Mouse (Mus musculus) small intestine, adult 2 months (tissue): Measurements from ENCODE around the gene Kng1. TPM values are rescaled to one million over a fixed set of nuclear protein-coding genes. Genes with fewer than 3 reads are reported as not detected.
"Not testable (repeated sequence)": the region's sequence is repeated elsewhere in the genome, so short reads cannot be mapped to it uniquely, and the experiment has no call there.

Experiments used
- H3K27ac ChIP-seq: fragments of 200-500 bp; 2 replicates; pipeline ENCODE4 v1.5.1; 2012; ENCODE audit warnings: low read depth, low read length, control low read depth, inconsistent platforms; ENCODE audit not compliant: insufficient read depth
- H3K27me3 ChIP-seq: fragments of 200-500 bp; 2 replicates; pipeline ENCODE4 v1.6.1; 2012; ENCODE audit warnings: mild to moderate bottlenecking, moderate library complexity, low read length, inconsistent platforms; ENCODE audit not compliant: control insufficient read depth, insufficient read depth
- H3K36me3 ChIP-seq: fragments of 200-500 bp; 2 replicates; pipeline ENCODE4 v1.6.1; 2012; ENCODE audit warnings: mild to moderate bottlenecking, low read length, control low read depth, inconsistent platforms; ENCODE audit not compliant: control insufficient read depth, insufficient read depth
- H3K4me1 ChIP-seq: fragments of 200-500 bp; 2 replicates; pipeline ENCODE4 v1.6.1; 2012; ENCODE audit warnings: low read length, inconsistent platforms, mixed read lengths; ENCODE audit not compliant: control insufficient read depth, insufficient read depth, insufficient read length
- H3K4me3 ChIP-seq: fragments of 200-500 bp; 2 replicates; pipeline ENCODE4 v1.5.1; 2012; ENCODE audit warnings: low read depth, mild to moderate bottlenecking, control low read depth, inconsistent platforms, low read length, moderate library complexity
- CTCF ChIP-seq: fragments of 200-500 bp; IDR thresholded peaks from 2 replicates; pipeline ENCODE4 v1.5.1; 2012; ENCODE audit warnings: low read depth, mild to moderate bottlenecking, control low read depth, inconsistent platforms, low read length, moderate library complexity, mixed read lengths; ENCODE audit not compliant: insufficient replicate concordance, insufficient read length; ENCODE audit errors: extremely low read depth
- POLR2A ChIP-seq: fragments of 200-500 bp; IDR thresholded peaks from 2 replicates; pipeline ENCODE4 v1.6.1; 2012; ENCODE audit warnings: low read depth, mild to moderate bottlenecking, control low read depth, inconsistent platforms, low read length, moderate library complexity
- WGBS: fragments of 180-500 bp; shearing (Covaris S2); methylation state at CpG from one replicate; pipeline ENCODE4 v1.1.7; 2018; 5-methylcytosine and 5-hydroxymethylcytosine counted together
- polyA plus RNA-seq: library from polyadenylated mRNA; depleted of rRNA; stranded (reverse); fragments of >200 nt; gene quantifications from 2 replicates; pipeline ENCODE4 v1.2.3, GENCODE M21; 2012

Gene Kng1
- polyA plus RNA-seq, 1 experiment: not detected

DNA sequence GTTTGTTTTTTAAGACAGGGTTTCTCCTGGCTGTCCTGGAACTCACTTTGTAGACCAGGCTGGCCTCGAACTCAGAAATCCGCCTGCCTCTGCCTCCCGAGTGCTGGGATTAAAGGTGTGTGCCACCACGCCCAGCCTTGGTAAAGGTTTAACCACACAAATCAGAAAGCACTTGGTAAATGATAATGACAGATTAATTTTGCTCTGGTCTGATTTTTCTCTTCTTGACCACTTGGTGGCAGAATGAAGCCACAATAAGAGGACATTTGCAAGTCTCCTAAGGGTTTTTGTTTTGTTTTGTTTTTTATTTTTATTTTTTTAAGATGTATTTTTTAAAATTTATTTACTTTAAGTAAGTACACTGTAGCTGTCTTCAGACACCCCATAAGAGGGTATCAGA is 30.0 kb downstream of the Kng1 start:
- not testable (repeated sequence) for H3K4me1 ChIP-seq
- 22% methylated on average over 4 of the region's 4 CpGs for WGBS

DNA sequence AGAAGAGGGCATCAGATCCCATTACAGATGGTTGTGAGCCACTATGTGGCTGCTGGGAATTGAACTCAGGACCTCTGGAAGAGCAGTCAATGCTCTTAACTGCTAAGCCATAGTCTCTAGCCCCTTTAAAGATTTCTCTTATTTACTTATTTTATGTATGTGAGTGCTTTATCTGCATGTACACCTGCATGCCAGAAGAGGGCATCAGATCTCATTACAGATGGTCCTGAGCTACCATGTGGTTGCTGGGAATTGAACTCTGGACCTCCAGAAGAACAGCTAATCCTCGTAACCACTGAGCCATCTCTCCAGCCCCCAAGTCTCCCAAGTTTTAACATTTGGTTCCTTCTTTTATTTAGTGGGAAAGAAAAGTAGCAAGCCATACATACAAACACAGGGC is 30.8 kb downstream of the Kng1 start:
- H3K27ac ChIP-seq, H3K4me1 ChIP-seq, H3K27me3 ChIP-seq, H3K4me3 ChIP-seq, H3K36me3 ChIP-seq: not testable (repeated sequence)
- whole genome bisulfite sequencing: 81% methylated on average over 1 of the region's 1 CpGs

More for the DNA sequence above, 30.0 kb downstream of the Kng1 start:
- H3K27me3 ChIP-seq, H3K27ac ChIP-seq, H3K36me3 ChIP-seq, H3K4me3 ChIP-seq: not testable (repeated sequence)

DNA sequence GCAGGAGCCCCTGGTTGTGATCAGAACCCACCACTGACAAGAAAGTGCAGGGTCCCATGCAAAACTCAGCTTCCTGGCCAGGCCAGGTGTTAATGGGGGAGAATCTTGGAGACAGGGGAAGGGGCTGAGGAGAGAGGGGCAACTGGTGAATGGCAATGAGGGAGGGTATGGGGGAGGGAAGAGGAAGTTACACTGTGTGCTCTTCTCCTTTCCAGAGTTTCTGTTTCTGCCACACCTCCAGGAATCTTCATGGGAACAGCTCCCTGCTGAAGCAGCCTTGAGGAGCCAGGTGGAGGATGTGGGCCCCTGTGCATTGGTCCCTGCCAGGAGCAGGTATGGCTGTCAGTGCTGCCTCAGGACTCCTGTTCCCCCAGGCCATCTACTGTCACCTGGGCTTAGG is 33.7 kb downstream of the Kng1 start:
- H3K4me3 ChIP-seq, H3K4me1 ChIP-seq, H3K27ac ChIP-seq, H3K27me3 ChIP-seq, H3K36me3 ChIP-seq: not testable (repeated sequence)

DNA sequence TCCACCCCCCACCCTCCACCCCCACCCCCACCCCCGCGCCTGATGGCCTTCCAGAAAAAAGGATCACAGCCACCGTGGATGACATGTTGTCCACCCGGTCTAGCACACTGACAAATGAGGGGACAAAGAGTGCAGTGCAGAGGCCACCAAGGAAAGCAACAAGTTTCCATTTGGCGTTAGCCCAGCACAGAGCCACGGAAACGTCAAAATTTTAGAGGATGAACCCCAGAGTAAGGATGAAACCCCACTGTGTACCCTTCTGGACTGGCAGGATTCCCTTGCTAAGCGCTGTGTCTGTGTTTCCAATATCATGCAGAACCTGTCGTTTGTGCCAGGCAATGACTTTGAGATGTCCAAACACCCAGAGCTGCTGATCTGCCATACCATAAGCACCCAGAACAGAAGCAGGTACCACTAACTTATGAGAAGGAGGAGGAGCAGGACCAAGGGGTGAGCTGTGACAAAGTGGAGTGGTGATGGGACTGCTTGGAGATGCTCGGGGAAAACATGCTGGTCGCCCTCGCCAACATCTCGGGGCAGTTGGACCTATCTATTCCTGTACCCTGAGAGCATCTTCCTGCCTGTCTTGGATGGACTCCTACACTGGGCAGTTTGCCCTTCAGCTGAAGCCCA is 35.8 kb downstream of the Kng1 start:
- no peak for TF ChIP-seq CTCF
- no peak for TF ChIP-seq POLR2A
- Histone ChIP-seq H3K36me3 (no peaks in the 10 kb centered on the region), H3K4me3 (no peak overlapping the region), H3K27ac (no peak overlapping the region), H3K27me3 (no peaks in the 10 kb centered on the region), H3K4me1 (no peaks in the 10 kb centered on the region)
- 72% methylated on average over 13 of the region's 13 CpGs for WGBS

DNA sequence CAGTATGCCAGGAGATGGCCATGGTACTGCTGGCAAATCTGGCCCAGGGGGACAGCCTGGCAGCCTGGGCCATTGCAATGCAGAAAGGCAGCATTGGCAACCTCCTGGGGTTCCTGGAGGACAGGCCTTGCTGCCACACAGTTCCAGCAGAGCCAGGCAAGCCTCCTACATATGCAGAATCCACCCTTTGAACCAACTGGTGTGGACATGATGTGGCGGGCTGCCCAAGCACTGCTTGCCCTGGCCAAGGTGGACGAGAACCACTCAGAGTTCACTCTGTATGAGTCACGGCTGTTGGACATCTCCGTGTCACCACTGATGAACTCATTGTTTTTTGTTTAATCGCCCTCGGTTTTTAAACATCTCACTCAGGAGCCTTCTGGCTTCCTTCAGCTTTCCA is 36.5 kb downstream of the Kng1 start:
- no peaks in the 10 kb centered on the region for H3K36me3 ChIP-seq
- no peak for TF ChIP-seq CTCF
- no peak for TF ChIP-seq POLR2A
- H3K27ac ChIP-seq: no peak overlapping the region
- H3K27me3 ChIP-seq: no peaks in the 10 kb centered on the region
- 83% methylated on average over 6 of the region's 6 CpGs for WGBS
- H3K4me1 ChIP-seq: no peaks in the 10 kb centered on the region
- no peak overlapping the region for H3K4me3 ChIP-seq

DNA sequence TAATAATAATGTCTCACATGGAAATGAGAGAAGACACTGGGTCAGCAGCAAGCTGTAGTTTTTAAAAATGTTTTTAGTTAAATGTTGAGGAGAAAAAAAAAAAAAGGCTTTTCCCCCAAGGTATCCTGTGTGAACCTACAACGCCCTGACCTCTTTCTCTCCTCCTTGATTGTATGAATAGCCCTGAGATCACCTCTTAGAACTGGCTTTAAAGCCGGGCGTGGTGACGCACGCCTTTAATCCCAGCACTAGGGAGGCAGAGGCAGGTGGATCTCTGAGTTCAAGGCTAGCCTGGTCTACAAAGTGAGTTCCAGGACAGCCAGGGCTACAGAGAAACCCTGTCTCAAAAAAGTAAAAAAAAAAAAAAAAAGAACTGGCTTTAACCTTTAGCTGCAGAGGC is 37.9 kb downstream of the Kng1 start:
- H3K4me1 ChIP-seq, H3K4me3 ChIP-seq, H3K27ac ChIP-seq, H3K27me3 ChIP-seq, H3K36me3 ChIP-seq: not testable (repeated sequence)
- WGBS: 83% methylated on average over 5 of the region's 5 CpGs

DNA sequence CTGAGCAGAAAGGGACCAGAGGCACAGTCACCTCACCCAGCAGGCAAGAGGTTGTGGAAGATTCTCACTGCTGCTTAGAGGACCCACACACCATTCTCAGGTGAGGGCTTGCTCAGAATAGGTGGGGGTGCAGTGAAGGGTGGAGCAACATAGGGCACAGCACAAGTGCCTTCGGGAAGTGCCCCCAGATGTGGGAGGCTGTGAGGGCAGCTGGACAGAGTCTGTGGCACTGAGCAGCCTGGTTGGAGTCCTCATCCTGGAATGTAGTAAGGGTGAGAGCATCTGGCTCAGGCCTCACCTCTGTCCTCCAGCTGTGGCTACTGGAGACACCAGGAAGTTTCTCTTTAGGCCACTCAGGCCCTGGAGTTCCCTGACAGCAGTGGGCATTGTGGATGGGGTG is 39.2 kb downstream of the Kng1 start:
- not testable (repeated sequence) for H3K4me3 ChIP-seq, H3K27me3 ChIP-seq, H3K36me3 ChIP-seq, H3K4me1 ChIP-seq, H3K27ac ChIP-seq
- WGBS: 71% methylated on average over 1 of the region's 1 CpGs

DNA sequence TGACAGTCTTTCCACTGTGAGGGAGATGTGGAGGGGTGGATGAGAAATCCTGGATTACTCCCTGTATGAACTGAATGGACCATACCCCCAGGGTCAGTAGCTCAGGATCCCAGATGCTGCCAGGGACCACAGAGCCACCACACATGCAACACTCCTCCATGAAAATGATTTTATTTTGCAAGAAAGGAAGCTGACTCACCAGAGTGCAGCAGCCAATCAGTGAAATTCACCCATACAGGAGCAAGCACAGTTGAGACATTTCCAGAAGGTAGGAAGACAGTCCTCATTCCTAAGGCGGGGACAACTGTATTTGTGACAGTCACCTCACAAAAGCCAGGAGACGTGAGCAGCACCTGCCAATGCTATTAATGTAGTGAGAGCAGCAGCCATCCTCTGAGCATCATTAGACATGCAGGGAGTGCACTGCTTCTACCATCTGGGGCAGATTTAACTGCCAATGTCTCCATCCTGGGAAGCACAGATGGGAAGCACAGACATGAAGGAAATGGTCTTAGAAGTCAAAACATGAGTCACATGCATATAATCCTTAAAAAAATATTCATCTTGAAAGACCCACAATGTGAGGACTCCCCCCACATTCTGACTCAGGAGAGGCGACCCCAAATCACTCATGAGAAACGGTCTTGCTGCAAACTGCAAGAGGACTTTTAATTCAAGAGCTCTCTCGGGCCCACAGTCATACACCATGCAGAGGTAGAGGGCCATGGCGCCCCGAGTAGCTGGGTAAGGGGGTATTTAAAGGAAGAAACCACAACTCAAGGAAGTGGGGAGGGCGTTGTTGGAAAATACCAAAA is 39.8 kb downstream of the Kng1 start:
- not testable (repeated sequence) for H3K27me3 ChIP-seq, H3K27ac ChIP-seq, H3K4me1 ChIP-seq, H3K4me3 ChIP-seq, H3K36me3 ChIP-seq
- 88% methylated on average over 8 of the region's 8 CpGs for WGBS

DNA sequence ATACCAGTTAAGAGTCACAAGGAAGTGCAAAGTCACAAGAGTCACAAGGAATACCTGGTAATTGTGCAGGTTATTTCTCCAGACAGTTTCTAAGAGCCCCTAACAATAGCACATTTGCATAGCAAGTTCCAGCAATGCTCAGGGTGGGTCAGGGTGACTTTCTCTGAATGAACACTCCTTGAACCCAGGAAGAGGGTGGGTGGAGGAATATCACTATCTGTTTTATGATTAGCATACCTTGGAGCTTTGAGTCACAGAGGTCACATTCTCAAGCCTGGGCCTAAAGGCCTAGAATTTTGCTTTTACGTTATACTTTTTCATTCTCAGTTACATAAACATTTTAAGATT is 40.4 kb downstream of the Kng1 start:
- 95% methylated on average over 1 of the region's 1 CpGs for WGBS
- H3K4me3 ChIP-seq, H3K27me3 ChIP-seq, H3K27ac ChIP-seq, H3K4me1 ChIP-seq, H3K36me3 ChIP-seq: not testable (repeated sequence)
